Mouse (Mus musculus) kidney, postnatal 36 days (tissue): ENCODE measurements around the gene Gm17545.

Experiments
- DNase-seq, 2 experiments: peaks; one replicate each; pipeline ENCODE4 v3.0.0; 2021 to 2022; ENCODE audit warnings: mixed read lengths in 2 of 2

Gm17545 gene

GRCm38 (mm10) chr9:22445123-22445522 lies 9.0 kb upstream of the Gm17545 start:
- no peak for DNase-seq

- no peak for DNase-seq
Observed at GRCm38 (mm10) chr9:22447213-22447612, 6.9 kb upstream of the Gm17545 start.

- peak in 1 of 2 experiments; percentile 35 for DNase-seq
Observed at GRCm38 (mm10) chr9:22448420-22448819, 5.7 kb upstream of the Gm17545 start.

- no peak for DNase-seq
Observed at GRCm38 (mm10) chr9:22449209-22449608, 4.9 kb upstream of the Gm17545 start.

- no peak for DNase-seq
Observed at GRCm38 (mm10) chr9:22452697-22453096, 1.4 kb upstream of the Gm17545 start.

GRCm38 (mm10) chr9:22453501-22453924 lies 577 bp upstream of the Gm17545 start:
- DNase-seq, result no peak

GRCm38 (mm10) chr9:22455041-22455440 lies 951 bp downstream of the Gm17545 start:
- no peak for DNase-seq

GRCm38 (mm10) chr9:22457142-22457835 lies 3.2 kb downstream of the Gm17545 start:
- DNase-seq, result peak; percentile 14 to 20

- DNase-seq, result no peak
Observed at GRCm38 (mm10) chr9:22461946-22462345, 7.9 kb downstream of the Gm17545 start.

- DNase-seq, result no peak
Observed at GRCm38 (mm10) chr9:22466212-22466611, 12.1 kb downstream of the Gm17545 start.

GRCm38 (mm10) chr9:22467371-22468169 lies 13.5 kb downstream of the Gm17545 start:
- peak; percentile 27 to 58 for DNase-seq

- peak; percentile 69 to 84 for DNase-seq
Observed at GRCm38 (mm10) chr9:22468170-22468898, 14.2 kb downstream of the Gm17545 start.

- no peak for DNase-seq
Observed at GRCm38 (mm10) chr9:22468899-22469259, 14.8 kb downstream of the Gm17545 start.

GRCm38 (mm10) chr9:22469643-22470042 lies 15.6 kb downstream of the Gm17545 start, which contains the start of gene Rp9:
Rp9 (minus strand) TSS chr9:22469743.
- no peak for DNase-seq

GRCm38 (mm10) chr9:22475424-22475868 lies 21.4 kb downstream of the Gm17545 start, which contains the start of gene Bbs9:
Bbs9 (plus strand) TSS chr9:22475715.
- peak; percentile 95 for DNase-seq

GRCm38 (mm10) chr9:22476265-22476664 lies 22.2 kb downstream of the Gm17545 start:
- peak; percentile 9 to 27 for DNase-seq

GRCm38 (mm10) chr9:22478946-22479345 lies 24.9 kb downstream of the Gm17545 start:
- DNase-seq, result no peak

- no peak for DNase-seq
Observed at GRCm38 (mm10) chr9:22483866-22484561, 29.9 kb downstream of the Gm17545 start.

GRCm38 (mm10) chr9:22484562-22485308 lies 30.6 kb downstream of the Gm17545 start:
- DNase-seq, result no peak

GRCm38 (mm10) chr9:22486211-22486610 lies 32.1 kb downstream of the Gm17545 start:
- no peak for DNase-seq

- no peak for DNase-seq
Observed at GRCm38 (mm10) chr9:22488963-22489362, 34.9 kb downstream of the Gm17545 start.
